Mouse (Mus musculus) forebrain, postnatal 0 days (tissue): ENCODE measurements around the gene B3galt1. TPM values are rescaled to one million over a fixed set of nuclear protein-coding genes. Genes with fewer than 3 reads are reported as not detected.

Source experiments
- ATAC-seq: fragments of 200-750 bp; cut with Nextera tagmentation; 2 replicates; pipeline ENCODE4 v1.8.0; 2017; ENCODE audit warnings: mild to moderate bottlenecking, moderate library complexity
- DNase-seq: peaks from one replicate; pipeline ENCODE4 v3.0.0-alpha.2; 2015
- H3K27ac ChIP-seq: fragments of 300-500 bp; sonication (generic); 2 replicates; pipeline ENCODE4 v1.5.1; 2014; ENCODE audit warnings: low read depth, mild to moderate bottlenecking, antibody characterized with exemption, low read length, moderate library complexity, mixed read lengths
- H3K27me3 ChIP-seq: fragments of 300-500 bp; sonication (generic); 2 replicates; pipeline ENCODE4 v1.6.1; 2014; ENCODE audit warnings: mild to moderate bottlenecking, low read length, mixed read lengths; ENCODE audit not compliant: insufficient read depth
- H3K36me3 ChIP-seq: fragments of 300-500 bp; sonication (generic); 2 replicates; pipeline ENCODE4 v1.6.1; 2014; ENCODE audit warnings: mild to moderate bottlenecking, moderate library complexity; ENCODE audit not compliant: insufficient read depth
- H3K4me1 ChIP-seq: fragments of 300-500 bp; sonication (generic); 2 replicates; pipeline ENCODE4 v1.6.1; 2014; ENCODE audit warnings: antibody characterized with exemption; ENCODE audit not compliant: insufficient read depth
- H3K4me2 ChIP-seq: fragments of 300-500 bp; sonication (generic); 2 replicates; pipeline ENCODE4 v1.6.1; 2014; ENCODE audit warnings: low read depth, mild to moderate bottlenecking, moderate library complexity
- H3K4me3 ChIP-seq: fragments of 300-500 bp; sonication (generic); 2 replicates; pipeline ENCODE4 v1.5.1; 2014; ENCODE audit warnings: low read depth, low read length, mixed read lengths
- H3K9ac ChIP-seq: fragments of 300-500 bp; sonication (generic); 2 replicates; pipeline ENCODE4 v1.6.1; 2014; ENCODE audit warnings: mild to moderate bottlenecking
- H3K9me3 ChIP-seq: fragments of 300-500 bp; sonication (generic); 2 replicates; pipeline ENCODE4 v1.6.1; 2016; ENCODE audit warnings: low read length
- CTCF ChIP-seq: sonication (generic); IDR thresholded peaks from 2 replicates; pipeline ENCODE4 v1.5.1; 2016; ENCODE audit warnings: antibody characterized with exemption, control low read depth, low read depth
- WGBS: fragments of 180-500 bp; shearing (Covaris S2); extraction: QIAGEN DNeasy Blood & Tissue Kit; methylation state at CpG from one replicate; pipeline ENCODE4 v1.1.7; 2014; 5-methylcytosine and 5-hydroxymethylcytosine counted together
- polyA plus RNA-seq: library from polyadenylated mRNA; unstranded; fragments of >200 nt; fragmentation: Nextera tagmentation; extraction: Ambion mirVana; gene quantifications from 2 replicates; pipeline ENCODE4 v1.2.1, GENCODE M21; 2015
- total RNA-seq: library from RNA; depleted of rRNA; stranded (reverse); fragments of >200 nt; gene quantifications from 2 replicates; pipeline ENCODE4 v1.2.3, GENCODE M21; 2014

B3galt1 gene
- total and polyA plus RNA-seq, 2 experiments from 2014 or later = 12.8 to 55.2 TPM

DNA sequence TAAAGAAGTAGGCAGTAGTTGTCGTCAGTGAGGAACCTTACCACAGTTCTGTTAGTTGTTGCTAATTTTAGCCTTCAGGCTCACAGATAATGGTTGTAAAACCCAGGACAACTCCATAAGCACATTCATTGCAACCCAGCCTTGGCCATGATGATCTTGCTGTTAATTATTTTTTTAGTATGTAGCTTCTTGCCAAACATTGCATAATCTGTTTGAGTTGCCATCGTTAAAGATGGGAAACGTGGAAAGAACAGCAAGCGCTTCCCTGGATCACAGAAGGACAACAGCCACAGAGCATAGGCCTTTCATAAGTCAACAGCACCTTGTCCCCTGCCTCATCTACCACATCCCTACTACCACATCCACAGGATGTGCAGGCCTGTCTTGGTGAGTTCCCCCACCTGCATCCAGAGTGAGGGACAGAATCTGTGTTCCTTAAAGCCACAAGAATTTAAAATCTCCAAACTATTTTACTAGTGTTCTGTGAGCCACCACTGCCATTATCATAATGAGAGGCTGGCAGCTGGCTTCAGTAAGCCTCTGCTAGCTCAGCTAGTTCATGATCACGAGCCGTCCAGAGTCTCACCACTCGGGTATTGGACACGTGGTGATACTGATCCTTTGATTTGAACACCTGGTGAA lies 337.1 kb downstream of the B3galt1 start:
- Histone ChIP-seq H3K27me3 (no peaks in the 10 kb centered on the region), H3K4me2 (no peak overlapping the region), H3K9ac (no peak overlapping the region), H3K4me1 (no peaks in the 10 kb centered on the region), H3K9me3 (0 out of 2 replicates have a peak, but pooled peaks cover 3% of the 10 kb centered on the region), H3K4me3 (no peak overlapping the region), H3K27ac (no peak overlapping the region), H3K36me3 (no peaks in the 10 kb centered on the region)
- 48% methylated on average over 8 of the region's 8 CpGs for WGBS
- TF ChIP-seq CTCF = no peak
- ATAC-seq (no peak), DNase-seq (no peak)

DNA sequence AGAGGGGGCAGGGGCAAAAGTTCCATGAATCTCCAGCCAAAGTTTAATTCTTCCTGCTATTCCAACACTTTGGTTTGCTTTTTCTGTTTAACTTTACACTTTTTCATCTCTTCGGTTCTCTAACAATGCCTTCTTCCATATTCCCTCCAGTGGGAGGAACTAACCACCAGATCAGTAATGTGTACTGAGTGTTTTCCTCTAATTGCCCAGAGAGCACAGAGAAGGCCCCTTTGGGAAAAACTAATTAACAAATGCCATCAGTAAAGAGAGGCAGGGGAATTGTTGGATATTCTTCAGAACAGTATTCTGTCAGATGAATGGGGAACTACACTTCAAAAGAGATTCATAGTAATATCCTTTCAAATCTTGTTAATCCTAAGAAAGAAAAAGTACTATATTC lies 338.1 kb downstream of the B3galt1 start:
- no peaks in the 10 kb centered on the region for H3K36me3 ChIP-seq
- no peak for DNase-seq
- 17% methylated on average over 1 of the region's 1 CpGs for WGBS

DNA sequence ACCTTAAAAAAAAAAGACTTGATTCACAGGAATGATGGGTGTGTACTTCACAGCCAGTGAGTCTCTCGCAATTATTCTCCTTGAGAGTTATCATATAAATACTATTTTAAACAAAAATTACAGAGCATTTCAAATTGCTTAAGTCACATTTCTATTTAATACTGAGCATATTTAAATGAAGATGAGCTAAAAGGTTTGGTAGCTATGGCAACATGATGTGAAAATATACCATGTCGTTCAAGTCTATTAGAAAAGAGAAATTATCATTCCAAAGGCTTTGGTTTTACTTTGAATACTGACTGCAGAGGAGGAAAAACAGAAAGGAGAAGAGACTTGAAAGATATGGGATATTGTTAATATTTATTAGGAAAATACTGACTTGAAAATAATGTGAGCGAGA lies 366.3 kb downstream of the B3galt1 start:
- H3K4me3 ChIP-seq = no peak overlapping the region
- H3K9me3 ChIP-seq = no peaks in the 10 kb centered on the region
- ATAC-seq (peak; percentile 59; the same call in 1 of the 2 replicates), DNase-seq (peak; percentile 17)
- H3K27me3 ChIP-seq = no peaks in the 10 kb centered on the region
- no peak overlapping the region for H3K27ac ChIP-seq
- no peaks in the 10 kb centered on the region for H3K4me1 ChIP-seq
- no peaks in the 10 kb centered on the region for H3K36me3 ChIP-seq
- 52% methylated on average over 3 of the region's 3 CpGs for WGBS
- no peak overlapping the region for H3K9ac ChIP-seq
- no peak overlapping the region for H3K4me2 ChIP-seq
- TF ChIP-seq CTCF = no peak

More for the DNA sequence above, 338.1 kb downstream of the B3galt1 start:
- H3K9ac ChIP-seq = no peak overlapping the region
- no peak overlapping the region for H3K4me3 ChIP-seq
- no peak overlapping the region for H3K27ac ChIP-seq
- 0 out of 2 replicates have a peak, but pooled peaks cover 3% of the 10 kb centered on the region for H3K9me3 ChIP-seq
- no peak for ATAC-seq
- H3K27me3 ChIP-seq = no peaks in the 10 kb centered on the region
- H3K4me2 ChIP-seq = no peak overlapping the region
- TF ChIP-seq CTCF = no peak
- H3K4me1 ChIP-seq = no peaks in the 10 kb centered on the region

DNA sequence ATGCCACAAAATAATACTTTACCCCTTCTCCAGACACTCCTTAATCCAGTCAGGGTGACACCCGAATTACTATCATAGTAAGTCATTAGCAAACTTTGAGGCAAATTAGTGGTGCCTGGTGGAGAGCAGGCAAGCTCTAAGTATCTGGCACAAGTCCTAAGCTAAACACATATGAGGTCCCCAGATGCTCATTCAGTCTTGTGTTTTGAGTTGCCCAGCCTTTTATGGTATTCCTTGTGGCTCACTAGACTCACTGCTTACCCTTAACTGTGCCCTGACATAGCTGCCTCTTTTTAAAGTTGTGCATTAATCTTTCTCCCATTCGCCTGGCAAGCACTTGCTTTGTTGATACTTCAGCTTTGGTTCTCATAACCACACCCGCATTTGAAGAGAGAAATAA lies 382.7 kb downstream of the B3galt1 start:
- WGBS = 57% methylated on average over 3 of the region's 3 CpGs
- H3K4me3 ChIP-seq = no peak overlapping the region
- no peaks in the 10 kb centered on the region for H3K36me3 ChIP-seq
- no peak for ATAC-seq
- H3K27ac ChIP-seq = no peak overlapping the region
- TF ChIP-seq CTCF = no peak
- no peak overlapping the region for H3K9ac ChIP-seq
- no peaks in the 10 kb centered on the region for H3K4me1 ChIP-seq
- no peak for DNase-seq
- no peak overlapping the region for H3K4me2 ChIP-seq
- no peaks in the 10 kb centered on the region for H3K9me3 ChIP-seq
- H3K27me3 ChIP-seq = no peaks in the 10 kb centered on the region

DNA sequence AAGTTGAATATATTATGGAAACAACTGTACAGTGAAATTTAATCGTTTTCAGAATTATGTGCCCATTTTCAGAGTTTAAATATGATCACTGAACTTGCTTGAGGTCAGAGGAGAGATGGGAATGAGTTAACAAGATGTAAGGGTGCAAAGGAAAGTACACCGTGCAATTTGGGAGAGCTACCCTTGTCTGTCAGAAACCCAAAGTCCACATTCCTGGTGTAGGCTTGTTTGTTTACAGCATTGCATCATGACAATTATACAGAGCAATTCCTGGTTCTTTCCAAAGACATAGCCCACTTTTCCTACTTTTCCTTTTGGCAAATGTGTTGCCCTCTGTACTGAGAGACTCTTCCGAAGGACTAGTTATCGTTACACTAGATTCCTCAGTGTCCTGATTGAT lies 390.5 kb downstream of the B3galt1 start:
- DNase-seq = no peak
- Histone ChIP-seq H3K4me3 (no peak overlapping the region), H3K27ac (no peak overlapping the region), H3K9ac (no peak overlapping the region), H3K27me3 (no peaks in the 10 kb centered on the region), H3K4me2 (no peak overlapping the region), H3K9me3 (no peaks in the 10 kb centered on the region), H3K4me1 (no peaks in the 10 kb centered on the region), H3K36me3 (no peaks in the 10 kb centered on the region)
- ATAC-seq = no peak
- 87% methylated on average over 4 of the region's 4 CpGs for WGBS
- TF ChIP-seq CTCF = no peak

DNA sequence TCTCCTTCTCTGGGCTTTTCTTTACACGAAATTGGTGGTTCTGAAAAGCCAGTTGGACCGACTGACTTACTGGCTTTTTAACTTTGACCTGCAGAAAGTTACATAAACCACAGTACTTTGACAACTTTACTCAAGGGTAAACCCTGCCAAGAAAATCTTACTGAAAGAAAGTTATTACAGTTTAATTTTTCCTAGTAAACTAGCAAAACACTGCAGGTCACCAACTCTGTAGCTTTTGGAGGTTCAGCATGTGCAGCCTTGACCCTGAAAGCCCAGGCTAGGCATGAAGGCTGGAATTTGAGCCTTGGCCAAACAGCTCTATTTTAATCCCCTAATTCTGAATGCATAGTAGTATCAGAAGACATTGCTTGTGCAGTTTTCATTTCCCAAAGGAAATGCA lies 391.9 kb downstream of the B3galt1 start:
- Histone ChIP-seq H3K9me3 (no peaks in the 10 kb centered on the region), H3K4me3 (no peak overlapping the region)

DNA sequence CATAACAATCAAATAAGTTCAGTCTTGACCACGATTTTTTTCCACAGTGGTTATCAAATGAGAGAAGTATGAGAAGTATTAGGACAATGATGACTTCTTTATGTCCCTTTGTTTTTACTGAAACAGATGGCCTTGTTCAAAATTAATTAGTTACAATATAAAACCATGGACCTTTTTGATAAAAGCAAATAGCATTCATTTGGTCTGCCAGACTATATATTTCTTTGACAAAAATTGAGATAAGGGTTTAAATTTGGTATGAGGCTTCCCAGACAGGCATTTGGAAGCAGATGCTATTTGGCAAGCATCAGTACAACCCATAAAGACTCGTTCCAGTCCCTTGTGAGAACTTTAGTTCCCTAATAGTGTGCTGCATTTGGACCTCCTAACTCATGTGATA lies 395.0 kb downstream of the B3galt1 start:
- ATAC-seq (no peak), DNase-seq (no peak)
- 68% methylated on average over 2 of the region's 2 CpGs for WGBS
- Histone ChIP-seq H3K4me3 (no peak overlapping the region), H3K36me3 (no peaks in the 10 kb centered on the region), H3K4me2 (no peak overlapping the region), H3K9me3 (no peaks in the 10 kb centered on the region), H3K4me1 (no peaks in the 10 kb centered on the region), H3K27me3 (no peaks in the 10 kb centered on the region), H3K9ac (no peak overlapping the region), H3K27ac (no peak overlapping the region)
- TF ChIP-seq CTCF = no peak

More for the DNA sequence above, 391.9 kb downstream of the B3galt1 start:
- H3K36me3 ChIP-seq = no peaks in the 10 kb centered on the region
- WGBS = 79% methylated on average over 2 of the region's 2 CpGs
- no peak overlapping the region for H3K9ac ChIP-seq
- TF ChIP-seq CTCF = no peak
- no peak overlapping the region for H3K27ac ChIP-seq
- no peaks in the 10 kb centered on the region for H3K4me1 ChIP-seq
- no peak for ATAC-seq
- no peaks in the 10 kb centered on the region for H3K27me3 ChIP-seq
- no peak for DNase-seq
- no peak overlapping the region for H3K4me2 ChIP-seq
